Mouse (Mus musculus): ENCODE measurements at regions not wholly inside any gene's neighbourhood (a gene's known extent, or its start where the extent isn't known, plus 50 kb on each side); places are given as distances from the start of the nearest gene placed in this dataset.
A peak's percentile ranks its signal among the peaks of the same experiment; 100 is the strongest.
"Not testable (repeated sequence)": the region's sequence is repeated elsewhere in the genome, so short reads cannot be mapped to it uniquely, and the experiment has no call there.

DNA sequence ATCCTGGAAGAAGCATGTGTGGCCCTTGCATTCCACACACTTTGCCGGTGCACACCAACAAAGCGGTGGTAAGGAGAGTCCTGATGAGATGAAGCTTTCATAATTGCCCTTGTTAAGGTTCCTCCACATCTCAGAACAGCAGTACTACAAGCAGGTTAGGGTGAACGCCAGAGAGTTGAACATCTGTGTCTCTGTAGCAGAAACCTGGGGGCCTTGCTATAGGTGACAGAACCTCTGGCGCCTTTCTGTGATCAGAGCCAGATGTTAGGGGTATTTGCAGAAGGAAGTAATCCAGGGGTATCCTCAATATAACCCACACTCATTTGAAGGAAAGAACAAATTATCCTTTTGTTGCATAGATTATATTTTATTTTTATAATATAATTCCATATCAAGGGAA is 1850.1 kb downstream of the 9330182O14Rik start:
- TF ChIP-seq EP300 (IDR thresholded peaks at IDR 0.05; ENCODE audit: low read depth): no peak
- no peak for TF ChIP-seq CTCF (IDR thresholded peaks at IDR 0.05; ENCODE audit: low read depth)
- Histone ChIP-seq H3K9me3 (ENCODE audit: low read length) (no peaks in the 10 kb centered on the region), H3K9ac (replicated peaks) (no peak overlapping the region), H3K27me3 (ENCODE audit: insufficient read depth, low read length) (no peaks in the 10 kb centered on the region), H3K36me3 (replicated peaks; ENCODE audit: insufficient read depth, low read length) (no peaks in the 10 kb centered on the region), H3K4me1 (ENCODE audit: insufficient read depth) (no peaks in the 10 kb centered on the region), H3K27ac (ENCODE audit: low read depth) (no peak overlapping the region), H3K4me2 (ENCODE audit: low read depth, low read length) (no peak overlapping the region), H3K4me3 (ENCODE audit: low read depth, low read length) (no peak overlapping the region)
- DNase-seq (no peak), ATAC-seq (no peak)
- WGBS (ENCODE audit: insufficient replicate concordance): 83% methylated on average over 4 of the region's 4 CpGs

DNA sequence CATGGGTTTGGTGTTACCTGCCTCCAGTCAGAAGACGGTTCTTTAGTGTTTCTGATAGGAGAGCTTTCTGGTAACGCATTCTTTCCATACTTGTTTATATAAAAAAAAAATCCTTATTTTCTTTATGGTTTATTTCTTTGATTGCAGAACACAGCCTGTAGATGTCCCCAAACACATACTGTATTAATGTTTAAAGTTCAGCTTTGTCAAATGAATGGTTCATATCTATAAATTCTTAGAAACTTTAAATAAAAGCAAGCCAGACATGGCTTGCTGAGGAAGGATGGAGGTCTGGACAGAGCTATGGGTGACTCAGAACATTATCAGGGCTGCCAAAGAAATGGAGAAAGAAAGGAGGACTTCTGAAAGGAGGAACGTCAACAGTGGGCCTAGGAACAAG is 1852.1 kb downstream of the 9330182O14Rik start:
- no peak overlapping the region for H3K27ac ChIP-seq (ENCODE audit: low read depth)
- H3K9ac ChIP-seq (replicated peaks): no peak overlapping the region
- no peak for TF ChIP-seq CTCF (IDR thresholded peaks at IDR 0.05; ENCODE audit: low read depth)
- no peak for TF ChIP-seq EP300 (IDR thresholded peaks at IDR 0.05; ENCODE audit: low read depth)
- H3K36me3 ChIP-seq (replicated peaks; ENCODE audit: insufficient read depth, low read length): no peaks in the 10 kb centered on the region
- H3K4me1 ChIP-seq (ENCODE audit: insufficient read depth): no peaks in the 10 kb centered on the region
- ATAC-seq: no peak
- no peaks in the 10 kb centered on the region for H3K27me3 ChIP-seq (ENCODE audit: insufficient read depth, low read length)
- no peak overlapping the region for H3K4me2 ChIP-seq (ENCODE audit: low read depth, low read length)
- WGBS (ENCODE audit: insufficient replicate concordance): 73% methylated on average over 3 of the region's 3 CpGs
- no peak overlapping the region for H3K4me3 ChIP-seq (ENCODE audit: low read depth, low read length)
- DNase-seq: no peak
- no peaks in the 10 kb centered on the region for H3K9me3 ChIP-seq (ENCODE audit: low read length)

DNA sequence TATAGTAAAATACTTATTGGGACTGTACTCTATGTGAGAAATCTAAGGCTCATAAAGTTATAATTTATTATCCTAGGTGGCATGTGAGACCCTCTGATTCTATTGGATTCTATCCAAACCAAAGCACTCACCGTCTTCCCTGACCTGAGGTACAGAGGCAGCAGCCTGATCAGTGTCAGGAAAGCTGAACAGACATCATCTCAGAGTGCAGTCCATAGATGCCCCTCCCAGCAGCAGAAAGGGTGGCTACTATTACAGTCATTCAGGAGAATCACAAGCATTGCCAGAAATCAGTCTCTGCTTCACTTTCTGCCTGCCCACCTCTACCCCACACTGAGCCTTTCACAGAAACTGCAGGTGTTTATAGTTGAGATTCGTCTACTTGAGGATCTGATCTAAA is 1854.9 kb downstream of the 9330182O14Rik start:
- 69% methylated on average over 2 of the region's 2 CpGs for WGBS (ENCODE audit: insufficient replicate concordance)
- H3K27me3 ChIP-seq (ENCODE audit: insufficient read depth, low read length): no peaks in the 10 kb centered on the region
- ATAC-seq (no peak), DNase-seq (no peak)
- no peaks in the 10 kb centered on the region for H3K36me3 ChIP-seq (replicated peaks; ENCODE audit: insufficient read depth, low read length)
- no peak overlapping the region for H3K4me3 ChIP-seq (ENCODE audit: low read depth, low read length)
- no peak overlapping the region for H3K9ac ChIP-seq (replicated peaks)
- no peak overlapping the region for H3K27ac ChIP-seq (ENCODE audit: low read depth)
- TF ChIP-seq EP300 (IDR thresholded peaks at IDR 0.05; ENCODE audit: low read depth) (no peak), CTCF (IDR thresholded peaks at IDR 0.05; ENCODE audit: low read depth) (no peak)
- no peaks in the 10 kb centered on the region for H3K9me3 ChIP-seq (ENCODE audit: low read length)
- no peak overlapping the region for H3K4me2 ChIP-seq (ENCODE audit: low read depth, low read length)
- no peaks in the 10 kb centered on the region for H3K4me1 ChIP-seq (ENCODE audit: insufficient read depth)

DNA sequence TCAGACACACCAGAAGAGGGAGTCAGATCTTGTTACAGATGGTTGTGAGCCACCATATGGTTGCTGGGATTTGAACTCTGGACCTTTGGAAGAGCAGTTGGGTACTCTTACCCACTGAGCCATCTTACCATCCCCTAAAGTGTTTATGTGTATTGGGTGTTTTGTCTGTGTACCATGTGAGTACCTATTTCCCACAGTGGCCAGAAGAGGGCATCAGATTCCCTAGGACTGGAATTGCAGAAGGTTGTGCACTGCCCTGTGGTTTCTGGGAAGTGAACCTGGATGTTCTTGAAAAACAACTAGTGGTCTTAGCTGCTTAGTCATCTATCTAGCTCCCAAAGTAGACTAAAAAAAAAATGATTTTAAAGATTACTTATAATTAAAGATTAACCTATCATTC is 1857.7 kb downstream of the 9330182O14Rik start:
- ATAC-seq: no peak
- Histone ChIP-seq H3K9ac (replicated peaks) (no peak overlapping the region), H3K4me1 (ENCODE audit: insufficient read depth) (no peaks in the 10 kb centered on the region), H3K27me3 (ENCODE audit: insufficient read depth, low read length) (no peaks in the 10 kb centered on the region), H3K4me2 (ENCODE audit: low read depth, low read length) (no peak overlapping the region), H3K9me3 (ENCODE audit: low read length) (no peaks in the 10 kb centered on the region), H3K27ac (ENCODE audit: low read depth) (no peak overlapping the region), H3K36me3 (replicated peaks; ENCODE audit: insufficient read depth, low read length) (no peaks in the 10 kb centered on the region), H3K4me3 (ENCODE audit: low read depth, low read length) (no peak overlapping the region)
- no peak for DNase-seq
- TF ChIP-seq EP300 (IDR thresholded peaks at IDR 0.05; ENCODE audit: low read depth) (no peak), CTCF (IDR thresholded peaks at IDR 0.05; ENCODE audit: low read depth) (peak; percentile 31)

DNA sequence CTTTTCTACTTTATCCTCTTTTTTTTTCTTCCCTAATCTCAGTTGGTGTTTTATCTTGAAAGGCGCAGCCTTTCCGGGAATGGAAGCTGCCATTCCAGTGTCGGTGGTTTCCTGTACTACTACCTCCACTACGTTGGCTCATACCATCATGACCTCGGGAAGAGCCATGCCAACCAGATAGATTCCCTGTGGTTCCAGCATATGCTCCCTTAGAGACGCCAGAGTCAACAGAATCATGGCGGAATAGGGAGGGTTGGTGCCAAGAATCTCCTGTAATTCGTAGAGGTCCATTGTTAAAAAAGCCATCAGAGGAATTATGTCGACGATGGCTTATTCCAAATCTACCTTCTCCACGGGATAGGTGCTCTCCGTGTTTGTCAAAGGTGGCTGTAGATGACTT is 1898.1 kb downstream of the 9330182O14Rik start:
- H3K4me2 ChIP-seq (ENCODE audit: low read depth, low read length); H3K9ac ChIP-seq (replicated peaks); H3K36me3 ChIP-seq (replicated peaks; ENCODE audit: insufficient read depth, low read length); H3K27me3 ChIP-seq (ENCODE audit: insufficient read depth, low read length); H3K4me1 ChIP-seq (ENCODE audit: insufficient read depth); H3K4me3 ChIP-seq (ENCODE audit: low read depth, low read length); H3K27ac ChIP-seq (ENCODE audit: low read depth); ATAC-seq; H3K9me3 ChIP-seq (ENCODE audit: low read length); DNase-seq: not testable (repeated sequence)
- 83% methylated on average over 12 of the region's 12 CpGs for WGBS (ENCODE audit: insufficient replicate concordance)

DNA sequence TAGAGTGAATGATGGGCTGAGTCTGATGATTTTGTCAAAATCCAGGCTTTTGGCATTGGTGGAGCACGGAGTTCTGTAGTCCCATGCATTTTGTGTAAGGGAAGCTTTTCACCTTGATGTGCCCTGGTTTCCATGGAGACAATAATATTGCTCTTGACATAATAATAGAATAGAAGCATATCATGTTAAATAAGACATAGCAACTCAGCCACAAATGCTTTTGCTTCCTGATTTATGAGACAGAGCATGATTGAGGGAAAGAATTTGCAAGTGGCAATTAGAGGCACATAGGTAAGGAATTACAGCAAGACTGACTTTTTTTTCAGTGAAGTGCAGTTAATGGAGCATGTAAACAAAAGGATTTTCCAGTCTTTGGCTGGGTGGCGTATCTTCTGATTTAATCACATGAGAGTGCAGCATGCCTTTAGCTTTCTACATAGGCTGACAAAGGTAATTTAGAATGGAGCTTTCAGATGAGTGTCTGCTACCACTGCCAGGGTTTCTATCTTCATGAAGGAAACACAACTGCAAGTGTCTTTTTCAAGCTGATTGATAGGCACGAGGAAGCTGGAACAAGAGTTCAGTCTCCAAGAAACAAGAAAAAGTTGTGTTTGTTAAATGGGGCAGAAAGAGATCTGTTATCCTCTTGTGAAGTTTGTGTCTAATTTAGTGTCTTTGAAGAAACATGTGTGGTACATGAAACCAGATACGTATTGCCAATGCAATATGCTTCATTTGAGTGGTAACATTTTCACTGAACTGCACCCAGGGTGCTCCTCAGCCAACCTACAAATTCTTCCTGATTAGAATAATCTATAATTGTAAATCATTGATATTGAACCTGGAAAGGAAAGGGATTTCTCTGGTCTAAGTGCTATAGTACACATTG is 1913.2 kb downstream of the 9330182O14Rik start:
- Histone ChIP-seq H3K27me3 (ENCODE audit: insufficient read depth, low read length) (no peaks in the 10 kb centered on the region), H3K4me1 (ENCODE audit: insufficient read depth) (no peaks in the 10 kb centered on the region), H3K9me3 (ENCODE audit: low read length) (no peaks in the 10 kb centered on the region), H3K4me3 (ENCODE audit: low read depth, low read length) (no peak overlapping the region), H3K27ac (ENCODE audit: low read depth) (no peak overlapping the region), H3K9ac (replicated peaks) (no peak overlapping the region), H3K4me2 (ENCODE audit: low read depth, low read length) (no peak overlapping the region), H3K36me3 (replicated peaks; ENCODE audit: insufficient read depth, low read length) (no peaks in the 10 kb centered on the region)
- ATAC-seq: no peak
- no peak for DNase-seq
- 67% methylated on average over 4 of the region's 4 CpGs for WGBS (ENCODE audit: insufficient replicate concordance)
- TF ChIP-seq EP300 (IDR thresholded peaks at IDR 0.05; ENCODE audit: low read depth) (no peak), CTCF (IDR thresholded peaks at IDR 0.05; ENCODE audit: low read depth) (no peak)

Measured in liver, postnatal 0 days (tissue).